Mouse (Mus musculus) adipocyte (in vitro differentiated cells): Measurements from ENCODE around the gene Ctnna2.

Experiments used
- DNase-seq: peaks from one replicate; pipeline ENCODE4 v3.0.0-alpha.2; 2016; ENCODE audit warnings: low spot score

Gene Ctnna2

GRCm38 (mm10) chr6:77582568-77582967, 396.9 kb downstream of the Ctnna2 start:
- no peak for DNase-seq

- no peak for DNase-seq
Measured at GRCm38 (mm10) chr6:77580926-77581325, 398.6 kb downstream of the Ctnna2 start.

- DNase-seq = no peak
Measured at GRCm38 (mm10) chr6:77578612-77579011, 400.9 kb downstream of the Ctnna2 start.

DNA sequence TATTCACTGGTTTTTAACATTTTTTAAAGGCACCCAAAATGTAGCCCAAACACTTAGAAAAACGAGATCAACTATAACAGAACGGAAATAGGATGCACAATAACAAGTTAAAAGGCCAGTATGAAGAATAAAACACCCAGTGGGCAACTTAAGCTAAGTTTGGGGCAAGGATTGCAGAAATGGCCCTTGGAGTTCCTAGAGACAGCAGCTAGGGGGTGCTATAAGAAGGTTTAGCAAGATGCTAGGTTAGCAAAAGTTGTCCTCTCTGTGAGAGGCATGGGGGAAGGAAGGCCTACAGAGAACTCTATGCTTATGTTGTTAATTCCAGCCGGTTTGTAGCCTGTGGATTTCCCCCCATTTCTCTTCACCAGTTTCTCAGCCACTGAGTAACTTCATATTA, 401.9 kb downstream of the Ctnna2 start:
- DNase-seq = no peak

- DNase-seq = no peak
Measured at GRCm38 (mm10) chr6:77572614-77573013, 406.9 kb downstream of the Ctnna2 start.

GRCm38 (mm10) chr6:77569851-77570250, 409.6 kb downstream of the Ctnna2 start:
- DNase-seq = no peak

DNA sequence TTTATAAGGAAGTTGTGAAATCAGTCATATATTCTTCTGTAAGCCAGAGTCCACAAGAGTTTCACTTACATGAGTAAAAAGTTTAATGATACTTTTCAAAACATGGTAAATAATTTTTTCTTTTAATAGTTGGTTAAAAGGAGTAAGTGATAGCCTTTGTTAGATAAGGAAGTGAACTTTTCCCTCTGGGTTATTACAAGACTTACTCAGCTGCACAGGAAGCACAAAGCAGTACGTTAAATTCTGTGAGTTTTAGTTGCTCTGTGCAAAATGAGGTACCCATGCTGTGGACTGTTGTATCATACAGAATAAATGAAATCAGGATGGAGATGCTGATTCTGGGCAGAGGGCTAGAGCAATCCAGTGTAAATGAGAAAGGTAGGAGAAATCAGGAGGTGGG, 423.3 kb downstream of the Ctnna2 start:
- DNase-seq = no peak

DNA sequence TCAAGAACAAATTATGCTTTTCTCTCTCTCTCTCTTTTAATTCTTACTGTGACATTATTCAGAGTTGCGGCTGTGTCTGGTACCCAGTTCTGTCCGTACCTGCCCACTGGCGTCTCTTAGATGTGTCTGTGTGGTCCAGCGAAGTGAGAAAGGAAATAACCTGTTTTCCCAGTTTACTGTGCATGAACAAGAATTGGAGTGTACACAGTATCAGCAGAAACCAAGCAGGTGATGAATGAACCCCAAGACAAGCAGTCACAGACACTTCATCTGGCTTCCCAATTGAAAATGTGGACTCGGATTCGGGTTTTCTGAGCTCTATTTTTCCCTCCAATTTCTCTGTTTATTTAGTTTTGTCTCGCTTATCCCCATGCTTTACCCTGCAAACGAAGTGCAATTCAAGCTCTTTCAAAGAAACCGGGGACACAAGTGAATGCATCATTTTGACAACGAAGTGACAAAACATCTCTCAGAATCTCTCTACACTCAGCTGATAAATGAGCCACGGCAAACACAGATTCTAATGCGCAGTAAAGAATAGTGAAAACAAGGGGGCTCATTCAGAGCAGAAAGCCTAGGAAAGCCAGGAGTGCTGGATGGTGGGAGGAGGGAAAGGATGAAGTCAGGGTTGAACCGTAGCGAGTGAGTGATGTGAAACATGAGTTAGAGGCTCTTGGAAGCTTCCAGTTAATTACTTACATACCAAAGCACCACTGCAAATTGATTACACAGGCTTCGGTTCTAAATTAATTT, 442.3 kb downstream of the Ctnna2 start:
- DNase-seq = no peak

GRCm38 (mm10) chr6:77527636-77528035, 451.9 kb downstream of the Ctnna2 start:
- DNase-seq = no peak

- no peak for DNase-seq
Measured at GRCm38 (mm10) chr6:77521836-77522235, 457.7 kb downstream of the Ctnna2 start.

- DNase-seq = no peak
Measured at GRCm38 (mm10) chr6:77516515-77516914, 463.0 kb downstream of the Ctnna2 start.

DNA sequence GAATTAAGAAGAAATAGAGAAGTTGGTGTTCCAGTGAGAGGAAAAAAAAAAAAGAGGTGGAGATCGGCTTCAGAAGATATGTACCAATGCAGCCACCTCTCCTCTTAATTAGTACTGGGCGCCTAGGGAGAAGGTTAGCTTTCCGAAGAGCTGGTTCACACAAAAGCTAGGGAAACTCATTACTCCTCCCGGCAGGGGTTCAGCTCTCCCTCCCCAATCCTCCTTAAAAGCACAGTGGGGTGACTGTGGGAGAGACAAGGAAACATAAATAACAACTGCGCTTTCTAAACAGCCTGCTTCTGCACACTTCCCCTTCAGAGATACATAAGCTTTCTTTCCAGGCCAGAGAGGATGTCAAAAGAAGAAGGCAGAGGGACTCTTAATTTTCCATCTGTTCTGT, 467.7 kb downstream of the Ctnna2 start:
- DNase-seq = no peak

DNA sequence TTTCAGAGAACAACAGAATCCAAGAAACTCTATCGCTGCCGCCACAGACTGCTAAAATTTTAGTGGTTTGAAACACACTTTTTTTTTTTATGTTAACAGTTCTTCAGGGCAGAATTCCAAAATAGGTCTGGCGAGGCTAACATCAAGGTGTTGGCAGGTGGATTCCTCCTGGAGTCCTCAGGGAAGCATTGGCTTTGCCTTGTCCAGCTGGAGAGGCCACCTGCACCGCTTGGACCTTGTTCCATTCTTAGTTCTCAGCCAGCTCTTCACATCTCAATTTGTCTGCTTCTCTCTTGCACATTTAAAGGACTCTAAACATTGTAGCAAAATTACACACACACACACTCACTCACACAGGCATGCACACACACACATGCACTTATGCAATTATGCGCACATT, 487.8 kb downstream of the Ctnna2 start:
- DNase-seq = no peak

DNA sequence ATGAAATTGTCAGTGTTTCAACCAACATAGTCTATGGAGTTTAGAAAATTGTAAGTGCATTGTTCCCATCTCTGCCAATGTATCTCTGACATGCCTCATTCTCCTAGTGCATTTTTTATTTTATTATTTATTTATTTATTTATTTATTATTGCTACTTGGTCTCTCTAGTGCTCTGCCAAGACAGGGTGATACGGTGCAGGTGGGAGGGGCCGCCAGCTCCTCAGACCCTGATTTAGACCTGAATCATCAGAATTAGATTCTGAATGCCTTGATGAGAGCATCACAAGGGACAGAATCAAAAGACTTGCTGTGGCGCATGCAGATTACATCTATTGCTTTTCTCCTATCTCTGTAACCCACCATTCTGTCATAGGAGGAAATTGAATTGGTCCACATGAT, 492.8 kb downstream of the Ctnna2 start:
- no peak for DNase-seq

DNA sequence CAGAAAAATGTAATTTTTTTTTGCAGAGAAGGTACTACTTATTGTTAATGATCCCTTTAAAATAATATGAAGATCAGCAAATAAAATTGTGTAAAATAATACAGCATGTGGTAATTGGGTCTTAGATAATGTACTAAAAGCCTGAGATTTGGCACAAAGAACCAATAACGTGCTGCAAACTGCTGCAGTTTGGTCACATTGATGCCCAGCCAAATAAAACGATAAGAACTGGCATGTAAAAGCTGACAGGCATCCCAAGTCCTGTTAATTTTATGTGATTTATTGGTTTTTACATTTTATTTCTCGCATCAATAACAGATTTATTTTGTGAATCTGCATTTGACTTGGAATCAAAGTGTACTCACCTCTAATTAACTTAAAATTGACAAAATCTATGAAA, 497.4 kb downstream of the Ctnna2 start:
- no peak for DNase-seq

DNA sequence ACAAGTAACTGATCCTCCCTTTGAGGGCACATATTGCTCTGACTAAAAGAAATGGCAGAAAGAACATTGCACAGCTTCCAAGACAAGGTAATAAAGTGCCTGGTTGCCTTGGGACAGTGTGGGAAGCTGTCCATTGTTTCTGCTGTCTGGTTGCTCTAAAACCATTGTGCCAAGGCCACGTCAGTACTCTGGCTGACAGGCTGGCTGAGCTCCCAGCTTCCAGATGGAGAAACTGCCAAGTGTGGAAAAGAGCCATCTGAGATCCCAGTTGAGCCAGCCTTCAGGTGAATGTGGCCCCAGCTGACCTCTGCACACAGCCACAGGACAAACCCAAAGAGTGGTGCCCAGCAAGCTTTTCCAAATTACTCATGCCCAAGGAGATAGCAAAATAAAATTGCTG, 504.1 kb downstream of the Ctnna2 start:
- peak; percentile 40 for DNase-seq

DNA sequence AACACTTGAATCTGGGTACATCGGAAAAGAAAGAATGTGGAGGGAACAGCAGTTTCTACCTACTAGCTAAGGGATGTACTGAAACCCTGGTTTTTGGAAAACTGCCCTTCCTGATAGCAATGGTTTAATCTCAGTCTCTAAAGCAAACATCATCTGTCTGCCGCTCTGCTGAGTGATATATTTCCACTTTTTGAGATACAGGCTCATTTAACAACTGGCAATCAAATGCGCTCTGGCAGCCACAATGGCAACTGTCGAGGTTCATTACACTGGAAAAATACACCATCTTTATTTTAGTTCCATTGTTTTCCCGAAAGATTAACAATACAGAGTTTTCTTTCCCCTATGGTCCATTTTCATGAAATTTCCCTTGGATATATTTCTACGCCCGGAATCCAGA, 506.2 kb downstream of the Ctnna2 start:
- DNase-seq = no peak

DNA sequence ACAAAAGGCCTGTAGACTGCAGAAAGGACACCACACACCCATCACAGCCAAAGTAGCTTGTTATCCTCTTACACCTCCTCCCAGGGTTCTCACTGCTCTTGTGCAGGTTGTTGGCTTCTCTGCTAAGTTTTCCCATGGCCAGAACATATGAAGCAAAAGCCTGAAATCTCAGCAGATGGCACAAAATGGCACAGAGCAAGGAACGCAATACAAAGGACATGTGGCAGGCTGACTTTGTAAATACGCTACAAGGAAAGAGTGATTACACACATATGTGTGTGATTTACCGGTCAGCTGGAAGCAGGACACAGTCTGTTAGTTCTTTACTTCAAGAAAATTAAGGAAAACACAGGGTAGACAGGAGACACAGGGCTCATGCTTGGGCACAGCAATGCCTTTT, 511.4 kb downstream of the Ctnna2 start:
- no peak for DNase-seq

DNA sequence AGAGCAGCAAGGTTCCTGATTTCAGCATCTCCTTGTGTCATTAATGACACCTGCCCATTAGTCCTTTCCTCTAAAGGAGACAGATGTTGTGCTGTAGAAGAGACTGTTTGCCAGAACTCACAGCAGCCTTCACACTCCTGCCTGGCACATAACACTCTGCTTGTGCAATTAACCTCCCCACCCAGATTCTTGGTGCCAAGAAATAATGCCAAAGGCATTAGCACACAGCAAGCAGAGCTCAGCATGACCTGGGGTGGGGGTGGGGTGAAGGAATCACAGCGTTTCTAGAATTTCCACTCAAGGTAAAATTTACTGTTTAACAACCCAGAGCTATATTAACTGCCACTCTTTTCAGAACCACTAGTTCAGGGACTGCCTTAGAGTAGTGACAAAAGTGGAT, 516.8 kb downstream of the Ctnna2 start:
- DNase-seq = no peak

DNA sequence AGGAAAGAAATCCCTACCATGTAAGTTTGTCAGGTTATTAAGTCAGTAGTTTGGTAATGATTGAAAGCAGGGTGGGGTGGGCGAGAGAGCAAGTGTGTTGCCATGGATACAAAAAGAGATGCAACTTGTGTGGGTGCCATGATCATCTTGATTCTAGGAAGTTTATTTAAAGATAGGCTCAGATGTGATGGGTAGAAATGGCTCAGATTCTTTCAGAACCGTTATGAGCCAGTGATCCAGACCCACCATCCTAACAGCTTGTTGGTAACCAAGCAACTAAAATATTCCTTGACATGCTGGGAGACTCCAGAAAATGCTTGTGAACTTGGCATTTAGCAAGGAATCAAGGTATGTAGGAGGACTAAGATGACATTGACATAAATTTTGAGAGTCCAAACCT, 521.6 kb downstream of the Ctnna2 start:
- DNase-seq = no peak

DNA sequence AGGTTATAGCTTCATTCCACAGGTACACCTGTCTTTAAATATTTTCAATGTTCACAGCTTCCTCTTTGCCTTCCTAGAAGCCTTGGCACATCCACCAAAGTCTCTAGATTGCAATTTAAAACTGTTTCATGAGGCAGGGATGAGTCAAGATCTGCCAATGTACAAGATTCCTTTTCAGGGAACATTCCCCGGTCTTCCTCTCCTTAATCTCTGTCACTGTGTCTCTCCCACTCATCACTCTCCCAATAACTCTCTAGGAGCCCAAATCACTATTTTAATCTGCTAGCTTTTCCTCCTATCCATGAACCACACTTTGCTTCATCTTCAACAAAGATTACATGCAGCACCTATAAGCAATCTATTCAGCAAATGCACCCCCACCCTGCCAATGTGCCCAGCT, 532.6 kb downstream of the Ctnna2 start:
- no peak for DNase-seq

GRCm38 (mm10) chr6:77443906-77444305, 535.6 kb downstream of the Ctnna2 start:
- DNase-seq = no peak

- DNase-seq = no peak
Measured at GRCm38 (mm10) chr6:77441051-77441450, 538.4 kb downstream of the Ctnna2 start.

GRCm38 (mm10) chr6:77430381-77430780, 549.1 kb downstream of the Ctnna2 start:
- no peak for DNase-seq
